Mouse (Mus musculus) adrenal gland, postnatal 0 days (tissue): ENCODE results near the gene Ccnk. TPM values are rescaled to one million over a fixed set of nuclear protein-coding genes. Genes with fewer than 3 reads are reported as not detected.

Source experiments
- polyA plus RNA-seq: library from polyadenylated mRNA; unstranded; fragments of >200 nt; fragmentation: Nextera tagmentation; extraction: Ambion mirVana; gene quantifications from 2 replicates; pipeline ENCODE4 v1.2.1, GENCODE M21; 2015

The Ccnk gene
- polyA plus RNA-seq: 2.2 and 2.4 TPM in 2 replicates

DNA sequence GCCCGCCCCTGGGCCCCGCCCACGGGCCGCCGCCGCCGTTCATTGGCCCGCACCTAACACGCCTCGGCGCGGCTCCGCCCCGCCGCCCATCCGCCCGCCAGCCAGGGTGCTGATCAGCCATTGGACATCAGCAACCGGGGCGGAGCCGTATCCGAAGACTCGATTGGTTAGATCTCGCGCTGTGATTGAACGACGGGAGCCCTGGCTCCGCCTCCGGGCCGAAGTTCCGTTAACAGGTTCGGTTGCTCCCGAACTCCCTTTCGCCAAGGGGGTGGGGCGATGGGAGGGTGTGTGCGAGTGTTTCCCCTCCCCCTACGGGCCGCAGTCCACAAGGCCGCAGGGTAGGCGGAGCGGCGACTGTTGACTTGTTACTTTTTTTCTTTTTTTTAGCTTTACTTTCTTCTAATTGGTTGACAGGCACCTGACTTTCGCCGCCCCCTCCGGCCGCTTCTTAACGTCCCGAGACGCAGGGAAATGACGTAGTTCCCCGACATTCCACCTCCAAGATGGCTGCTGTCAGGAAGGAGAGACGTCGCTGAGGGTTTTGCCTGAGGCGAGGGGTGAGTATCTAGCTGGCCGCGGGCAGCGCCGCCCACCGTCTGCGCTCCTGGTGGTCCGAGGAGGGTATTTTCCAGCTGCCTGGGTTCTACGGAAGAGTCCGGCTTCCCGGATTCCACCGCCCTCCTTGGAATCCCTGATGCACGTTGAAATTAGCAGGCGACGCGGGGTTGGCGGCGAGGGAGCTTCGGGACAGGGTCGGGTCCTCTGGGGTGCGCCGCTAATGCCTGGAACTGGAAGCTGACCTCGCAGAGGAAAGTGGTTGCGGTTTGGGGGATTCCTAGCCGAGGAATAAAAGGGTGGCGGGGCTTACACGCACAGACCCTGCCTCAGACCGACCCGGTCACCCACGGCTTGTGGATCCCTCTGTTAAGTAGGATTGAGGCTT, at the start of gene Ccnk:
Gene Ccnk, plus strand, starts transcription at position 259 of the 946 bp plus-strand sequence.

GRCm38 (mm10) chr12:108179246-108179320, 296 bp upstream of the Ccnk start, which contains the start of gene Setd3:
Gene Setd3 (minus strand): TSS chr12:108179314.

Other genes with a start within 250 kb of the Ccnk start
- 0.61 and 1.2 TPM in 2 replicates for gene Bcl11b, start 176.0 kb upstream of the Ccnk start, polyA plus RNA-seq
- 76.5 and 89.3 TPM in 2 replicates for gene Setd3, start 265 bp upstream of the Ccnk start, polyA plus RNA-seq
- gene Ccdc85c, start 95.8 kb downstream of the Ccnk start, polyA plus RNA-seq: 3.8 and 4.5 TPM in 2 replicates
- gene Hhipl1, start 126.7 kb downstream of the Ccnk start, polyA plus RNA-seq: 0.47 and 0.65 TPM in 2 replicates
- 3.8 and 4.1 TPM in 2 replicates for gene Cyp46a1, start 154.8 kb downstream of the Ccnk start, polyA plus RNA-seq
- gene Eml1, start 191.4 kb downstream of the Ccnk start, polyA plus RNA-seq: 39.0 and 52.1 TPM in 2 replicates